8 mouse cellular contexts compared by ENCODE assay signal in genomic region chrX:133689576-133690250, GRCm38 (mm10). TPM values are rescaled to one million over a fixed set of nuclear protein-coding genes. Genes with fewer than 3 reads are reported as not detected.
DNase-seq lines count a peak whose midpoint lies in the region; ATAC-seq and TF ChIP-seq lines count a peak whose summit lies in the region.
"Had no signal": no experiment of that assay in that cellular context is flagged by ENCODE, and none has a peak within 500 bp of the region (broad histone marks: within the 10 kb centered on the region; RNA-seq: fewer than 3 reads in every experiment).

No protein-coding gene starts in this region.

- no peak overlapping the region for H3K9ac ChIP-seq in lung, embryonic 14.5 days
- no peak overlapping the region for H3K9ac ChIP-seq in embryonic facial prominence, embryonic 11.5 days (replicated peaks; ENCODE audit: low read length)
- H3K9ac ChIP-seq in heart, embryonic 12.5 days: no peak overlapping the region
- H3K9ac ChIP-seq in limb, embryonic 12.5 days (replicated peaks): 0 out of 2 replicates have a peak overlapping the region, but pooled peaks have one; percentile 27

- H3K36me3 ChIP-seq in lung, embryonic 14.5 days (ENCODE audit: insufficient read depth): no peaks in the 10 kb centered on the region
- no peaks in the 10 kb centered on the region for H3K36me3 ChIP-seq in embryonic facial prominence, embryonic 11.5 days (replicated peaks; ENCODE audit: control insufficient read depth, insufficient read depth, low read depth, low read length)
- no peaks in the 10 kb centered on the region for H3K36me3 ChIP-seq in heart, embryonic 12.5 days
- H3K36me3 ChIP-seq in limb, embryonic 12.5 days: no peaks in the 10 kb centered on the region

- 16% methylated on average over 27 of the region's 35 CpGs for WGBS in lung, embryonic 14.5 days
- 23% methylated on average over 35 of the region's 35 CpGs for WGBS in embryonic facial prominence, embryonic 11.5 days
- 15% methylated on average over 35 of the region's 35 CpGs for WGBS in heart, embryonic 12.5 days
- 24% methylated on average over 35 of the region's 35 CpGs for WGBS in limb, embryonic 12.5 days

- H3K4me3 ChIP-seq in lung, embryonic 14.5 days (ENCODE audit: low read depth, low read length): peak overlapping the region; percentile 44
- peak overlapping the region; percentile 30 for H3K4me3 ChIP-seq in embryonic facial prominence, embryonic 11.5 days (ENCODE audit: low read depth, low read length)
- peak overlapping the region; percentile 60 for H3K4me3 ChIP-seq in heart, embryonic 12.5 days
- peak overlapping the region; percentile 53 for H3K4me3 ChIP-seq in limb, embryonic 12.5 days (replicated peaks)

- peak overlapping the region; percentile 69 for H3K4me2 ChIP-seq in lung, embryonic 14.5 days
- peak overlapping the region; percentile 73 for H3K4me2 ChIP-seq in embryonic facial prominence, embryonic 11.5 days (ENCODE audit: low read depth, low read length)
- peak overlapping the region; percentile 95 for H3K4me2 ChIP-seq in heart, embryonic 12.5 days
- H3K4me2 ChIP-seq in limb, embryonic 12.5 days: peak overlapping the region; percentile 75

- H3K27me3 ChIP-seq in lung, embryonic 14.5 days (ENCODE audit: insufficient read depth, low read length): peaks cover 44% of the 10 kb centered on the region
- peaks cover 5% of the 10 kb centered on the region; the same call in 1 of the 2 replicates for H3K27me3 ChIP-seq in embryonic facial prominence, embryonic 11.5 days (ENCODE audit: control insufficient read depth, insufficient read depth, low read length)
- peaks cover 49% of the 10 kb centered on the region for H3K27me3 ChIP-seq in heart, embryonic 12.5 days (replicated peaks)
- H3K27me3 ChIP-seq in limb, embryonic 12.5 days: peaks cover 73% of the 10 kb centered on the region

- TF ChIP-seq CTCF in lung, embryonic 14.5 days (IDR thresholded peaks at IDR 0.05; ENCODE audit: low read depth): no peak

- no peaks in the 10 kb centered on the region for H3K9me3 ChIP-seq in lung, embryonic 14.5 days (ENCODE audit: low read depth, low read length)
- no peaks in the 10 kb centered on the region for H3K9me3 ChIP-seq in embryonic facial prominence, embryonic 11.5 days (replicated peaks; ENCODE audit: control insufficient read depth, low read length)
- no peaks in the 10 kb centered on the region for H3K9me3 ChIP-seq in heart, embryonic 12.5 days (replicated peaks)
- no peaks in the 10 kb centered on the region for H3K9me3 ChIP-seq in limb, embryonic 12.5 days

- H3K27ac ChIP-seq in lung, embryonic 14.5 days (ENCODE audit: low read depth): no peak overlapping the region
- no peak overlapping the region for H3K27ac ChIP-seq in embryonic facial prominence, embryonic 11.5 days (replicated peaks; ENCODE audit: low read depth, low read length)
- no peak overlapping the region for H3K27ac ChIP-seq in heart, embryonic 12.5 days (ENCODE audit: poor library complexity, severe bottlenecking)
- H3K27ac ChIP-seq in limb, embryonic 12.5 days: no peak overlapping the region
- H3K27ac ChIP-seq: macrophage had no signal

- no peak for DNase-seq in lung, embryonic 14.5 days
- no peak for DNase-seq in lung, adult 18-20 months
- peak; percentile 23 for DNase-seq in embryonic facial prominence, embryonic 11.5 days (ENCODE audit: low spot score)
- DNase-seq in right cerebral cortex, postnatal 4 days: peak; percentile 39
- no peak for DNase-seq in testis, postnatal 10 days (ENCODE audit: low spot score)

- H3K4me1 ChIP-seq in lung, embryonic 14.5 days (ENCODE audit: insufficient read depth): no peaks in the 10 kb centered on the region
- H3K4me1 ChIP-seq in embryonic facial prominence, embryonic 11.5 days (ENCODE audit: control insufficient read depth, insufficient read depth, low read length): no peaks in the 10 kb centered on the region
- H3K4me1 ChIP-seq in heart, embryonic 12.5 days (replicated peaks): 0 out of 2 replicates have a peak, but pooled peaks cover 4% of the 10 kb centered on the region
- H3K4me1 ChIP-seq in limb, embryonic 12.5 days (replicated peaks): 0 out of 2 replicates have a peak, but pooled peaks cover 5% of the 10 kb centered on the region

- no peak for ATAC-seq in lung, embryonic 14.5 days (ENCODE audit: insufficient read depth)
- no peak for ATAC-seq in embryonic facial prominence, embryonic 11.5 days (replicated peaks; ENCODE audit: insufficient number of reproducible peaks, low FRiP score, low TSS enrichment, low read depth)
- ATAC-seq in heart, embryonic 12.5 days (ENCODE audit: insufficient number of reproducible peaks, low FRiP score): no peak
- ATAC-seq in limb, embryonic 12.5 days (ENCODE audit: insufficient number of reproducible peaks, insufficient read depth, low FRiP score, low TSS enrichment, low read depth): no peak

RNA-seq across cellular contexts. Expression of gene Pcdh19, which starts 0.9 kb away (rescaled TPM):
- 1.2 and 1.9 TPM in 2 replicates for polyA plus RNA-seq in lung, embryonic 14.5 days (2014; fragmentation: Nextera tagmentation; extraction: Ambion mirVana)
- polyA plus RNA-seq in embryonic facial prominence, embryonic 11.5 days (2014; fragmentation: Nextera tagmentation; extraction: Ambion mirVana): 4.7 and 5.2 TPM in 2 replicates
- polyA plus RNA-seq in heart, embryonic 12.5 days (2016; fragmentation: Nextera tagmentation; extraction: Ambion mirVana): 0.17 and 0.20 TPM in 2 replicates
- polyA plus RNA-seq in limb, embryonic 12.5 days (2016; fragmentation: Nextera tagmentation; extraction: Ambion mirVana): 3.5 and 5.2 TPM in 2 replicates
- polyA plus RNA-seq: macrophage had no signal

Comparison
In these comparisons a context has a peak if more than half of its experiments do, and no peak if none do; other contexts are left out.
1. DNase-seq: peak in embryonic facial prominence, embryonic 11.5 days (single experiment) and right cerebral cortex, postnatal 4 days (single experiment); none in lung, embryonic 14.5 days (single experiment), lung, adult 18-20 months (0 of 2) and testis, postnatal 10 days (single experiment).
2. Peak in every context shown above with its lines, with median percentiles within 50 percentile points of each other: H3K4me2 ChIP-seq and H3K4me3 ChIP-seq.